Mouse (Mus musculus) spleen, adult 2 months (tissue): ENCODE results near the gene Rec8.

Experiments used
- CTCF ChIP-seq: fragments of 200-500 bp; IDR thresholded peaks from 2 replicates; pipeline ENCODE4 v1.5.1; 2011; ENCODE audit warnings: mild to moderate bottlenecking, inconsistent platforms; ENCODE audit not compliant: insufficient read depth, insufficient read length, insufficient replicate concordance; ENCODE audit errors: extremely low read depth
- POLR2A ChIP-seq: fragments of 200-500 bp; IDR thresholded peaks from 2 replicates; pipeline ENCODE4 v1.6.1; 2011; ENCODE audit warnings: low read depth, low read length, inconsistent platforms

- TF ChIP-seq POLR2A (no peak), CTCF (no peak)
Observed at GRCm38 (mm10) chr14:55656935-55657334, 39.1 kb downstream of the Rec8 start.
